Mouse (Mus musculus) cerebellum, adult 2 months (tissue): ENCODE measurements at regions not wholly inside any gene's neighbourhood (a gene's known extent, or its start where the extent isn't known, plus 50 kb on each side); places are given as distances from the start of the nearest gene placed in this dataset.

ENCODE experiments used
- CTCF ChIP-seq: fragments of 200-500 bp; IDR thresholded peaks from 2 replicates; pipeline ENCODE4 v1.5.1; 2011; ENCODE audit warnings: low read depth, mild to moderate bottlenecking, control low read depth, low read length, moderate library complexity, borderline replicate concordance; ENCODE audit not compliant: insufficient read depth
- POLR2A ChIP-seq: fragments of 200-500 bp; IDR thresholded peaks from 2 replicates; pipeline ENCODE4 v1.6.1; 2011; ENCODE audit warnings: low read length, control low read depth, borderline replicate concordance; ENCODE audit not compliant: insufficient read depth

- no peak for TF ChIP-seq POLR2A
- TF ChIP-seq CTCF = no peak
Measured at GRCm38 (mm10) chr14:99451110-99451795, 152.8 kb downstream of the Klf5 start.
